34 mouse cellular contexts compared by ENCODE assay signal in the genomic region with DNA sequence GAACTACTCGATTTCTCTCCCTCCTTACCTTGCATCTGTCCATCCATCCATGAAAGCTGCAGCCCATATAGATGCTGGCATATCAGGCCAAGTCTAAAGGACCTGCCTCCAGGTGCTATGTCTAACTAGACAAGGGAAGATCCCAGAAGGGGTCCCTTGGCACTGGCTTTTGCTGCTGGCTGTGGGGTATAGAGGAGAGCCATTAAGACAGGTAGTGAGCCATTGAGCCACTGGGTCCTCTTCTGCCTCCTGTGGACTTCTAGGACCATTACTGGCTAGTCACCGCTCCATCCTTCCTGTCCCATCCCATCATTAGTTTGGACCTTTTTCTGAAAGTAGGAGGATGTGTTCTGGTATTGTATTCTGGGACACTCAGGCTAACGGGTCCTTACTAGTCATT.
DNase-seq lines count a peak whose midpoint lies in the region; ATAC-seq lines count a peak whose summit lies in the region.
"Had no signal": no experiment of that assay in that cellular context is flagged by ENCODE, and none has a peak within 500 bp of the region (broad histone marks: within the 10 kb centered on the region; RNA-seq: fewer than 3 reads in every experiment).

No protein-coding gene starts in this region.

- H3K9me3 ChIP-seq in erythroblast, embryonic 14.5 days (ENCODE audit: control insufficient read depth, low read length) = peaks cover 17% of the 10 kb centered on the region
- H3K9me3 ChIP-seq in liver, embryonic 11.5 days (ENCODE audit: control insufficient read depth, low read length) = no peaks in the 10 kb centered on the region
- H3K9me3 ChIP-seq in liver, embryonic 13.5 days (replicated peaks) = no peaks in the 10 kb centered on the region
- H3K9me3 ChIP-seq: forebrain, embryonic 13.5 days; heart, embryonic 15.5 days; hindbrain, embryonic 12.5 days; intestine, embryonic 15.5 days; neural tube, embryonic 12.5 days had no signal

- no peaks in the 10 kb centered on the region for H3K27me3 ChIP-seq in erythroblast, embryonic 14.5 days (ENCODE audit: control insufficient read depth)
- H3K27me3 ChIP-seq in liver, embryonic 11.5 days (replicated peaks; ENCODE audit: control insufficient read depth, insufficient read depth, low read length) = no peaks in the 10 kb centered on the region
- H3K27me3 ChIP-seq in liver, embryonic 13.5 days = no peaks in the 10 kb centered on the region
- H3K27me3 ChIP-seq: CH12.LX; forebrain, embryonic 13.5 days; heart, embryonic 15.5 days; hindbrain, embryonic 12.5 days; intestine, embryonic 15.5 days; neural tube, embryonic 12.5 days; Patski had no signal

- no peak for DNase-seq in liver, embryonic 11.5 days (ENCODE audit: low spot score)
- no peak for DNase-seq in liver
- DNase-seq in liver, embryonic 13.5 days = no peak
- no peak for DNase-seq in urinary bladder, postnatal 14 days (ENCODE audit: low spot score)
- no peak for DNase-seq in cerebellum, adult 11 months
- no peak for DNase-seq in adrenal gland, postnatal 4 days (ENCODE audit: low spot score in 2 of 2)
- DNase-seq: adrenal gland, postnatal 10 days; cerebellum, adult 2 months; cerebellum, postnatal 14 days; gastrocnemius, postnatal 25 days; heart, adult 2 months; heart, postnatal 36 days; kidney, adult 8-10 months; kidney, postnatal 4 days; left cerebral cortex, postnatal 4 days; lung, embryonic 14.5 days; lung, postnatal 14 days; right cerebral cortex, adult 18-20 months; thymus, adult 18-20 months; thymus, postnatal 25 days had no signal

- peak overlapping the region; percentile 55 for H3K4me2 ChIP-seq in liver, embryonic 11.5 days
- H3K4me2 ChIP-seq in liver, embryonic 13.5 days = peak overlapping the region; percentile 63
- H3K4me2 ChIP-seq: forebrain, embryonic 13.5 days; heart, embryonic 15.5 days; hindbrain, embryonic 12.5 days; intestine, embryonic 15.5 days; lung, embryonic 14.5 days; midbrain, embryonic 11.5 days; neural tube, embryonic 12.5 days had no signal

- peak overlapping the region; percentile 10 for H3K9ac ChIP-seq in liver, embryonic 11.5 days (ENCODE audit: low read depth, low read length)
- H3K9ac ChIP-seq in liver, embryonic 13.5 days = peak overlapping the region; percentile 55
- H3K9ac ChIP-seq: forebrain, embryonic 13.5 days; heart, embryonic 15.5 days; hindbrain, embryonic 12.5 days; intestine, embryonic 15.5 days; lung, embryonic 14.5 days; neural tube, embryonic 12.5 days had no signal

- no peak for ATAC-seq in erythroblast, adult 5-6 weeks (replicated peaks; ENCODE audit: low FRiP score, poor library complexity, severe bottlenecking)
- no peak for ATAC-seq in liver, embryonic 11.5 days (replicated peaks; ENCODE audit: low FRiP score)
- no peak; the same call in 1 of the 2 replicates for ATAC-seq in liver, embryonic 13.5 days (ENCODE audit: low read depth)
- ATAC-seq: forebrain, embryonic 13.5 days; hindbrain, postnatal 0 days; Patski had no signal

- 47% methylated on average over 3 of the region's 3 CpGs for WGBS in liver, embryonic 11.5 days
- 31% methylated on average over 3 of the region's 3 CpGs for WGBS in liver, embryonic 13.5 days (ENCODE audit: insufficient replicate concordance)

- H3K27ac ChIP-seq in liver, embryonic 11.5 days (ENCODE audit: low read depth, low read length) = peak overlapping the region; percentile 93
- H3K27ac ChIP-seq in liver, embryonic 13.5 days = peak overlapping the region; percentile 95
- H3K27ac ChIP-seq: forebrain, embryonic 13.5 days; heart, adult 2 months; heart, embryonic 15.5 days; hindbrain, embryonic 12.5 days; hindbrain, postnatal 0 days; intestine, embryonic 15.5 days; kidney, postnatal 0 days; neural tube, embryonic 12.5 days; stomach, postnatal 0 days had no signal

- H3K36me3 ChIP-seq in erythroblast, embryonic 14.5 days (ENCODE audit: control insufficient read depth) = peaks cover 27% of the 10 kb centered on the region
- peaks cover 6% of the 10 kb centered on the region; the same call in 1 of the 2 replicates for H3K36me3 ChIP-seq in liver, embryonic 11.5 days (ENCODE audit: control insufficient read depth, insufficient read depth, low read length)
- H3K36me3 ChIP-seq in liver, embryonic 13.5 days = peaks cover 21% of the 10 kb centered on the region
- H3K36me3 ChIP-seq: heart, embryonic 15.5 days; hindbrain, embryonic 12.5 days; intestine, embryonic 15.5 days; neural tube, embryonic 12.5 days had no signal

- peak overlapping the region; percentile 53 for H3K4me3 ChIP-seq in erythroblast, embryonic 14.5 days (replicated peaks)
- H3K4me3 ChIP-seq in liver, embryonic 11.5 days (ENCODE audit: low read depth, low read length) = no peak overlapping the region
- peak overlapping the region; percentile 10; the same call in 1 of the 2 replicates for H3K4me3 ChIP-seq in liver, embryonic 13.5 days (replicated peaks)
- H3K4me3 ChIP-seq: forebrain, embryonic 13.5 days; heart, adult 2 months; heart, embryonic 15.5 days; hindbrain, embryonic 12.5 days; intestine, embryonic 15.5 days; myocyte; neural tube, embryonic 12.5 days had no signal

- peaks cover 86% of the 10 kb centered on the region for H3K4me1 ChIP-seq in erythroblast, embryonic 14.5 days (ENCODE audit: control insufficient read depth)
- peaks cover 54% of the 10 kb centered on the region for H3K4me1 ChIP-seq in liver, embryonic 11.5 days (replicated peaks; ENCODE audit: control insufficient read depth, insufficient read depth, low read length)
- peaks cover 80% of the 10 kb centered on the region for H3K4me1 ChIP-seq in liver, embryonic 13.5 days (replicated peaks)
- H3K4me1 ChIP-seq: forebrain, embryonic 13.5 days; hindbrain, embryonic 12.5 days; intestine, embryonic 15.5 days; neural tube, embryonic 12.5 days had no signal
